Mouse (Mus musculus): Measurements from ENCODE around the gene Slc9a8. TPM values are rescaled to one million over a fixed set of nuclear protein-coding genes. Genes with fewer than 3 reads are reported as not detected.
A peak's percentile ranks its signal among the peaks of the same experiment; 100 is the strongest.

Slc9a8 gene
- polyA plus RNA-seq, 1 experiment = 26.4 TPM

- peaks cover 22% of the 10 kb centered on the region for H3K36me3 ChIP-seq (ENCODE audit: control insufficient read depth, insufficient read depth)
- no peak overlapping the region for H3K4me2 ChIP-seq (ENCODE audit: low read depth)
- no peak overlapping the region for H3ac ChIP-seq (ENCODE audit: control insufficient read depth, insufficient read length)
- no peaks in the 10 kb centered on the region for H3K27me3 ChIP-seq (ENCODE audit: control insufficient read depth, insufficient read depth, insufficient read length)
- no peak for TF ChIP-seq CEBPB (IDR thresholded peaks at IDR 0.05; ENCODE audit: insufficient read depth, poor library complexity, severe bottlenecking)
- no peak for TF ChIP-seq TCF3 (IDR thresholded peaks at IDR 0.05; ENCODE audit: insufficient read length, low read depth)
- no peak for TF ChIP-seq POLR2AphosphoS2 (IDR thresholded peaks at IDR 0.05; ENCODE audit: insufficient read length, low read depth)
- no peak for TF ChIP-seq REST (IDR thresholded peaks at IDR 0.05; ENCODE audit: insufficient read depth, insufficient read length)
- no peak for TF ChIP-seq TCF12 (IDR thresholded peaks at IDR 0.05; ENCODE audit: insufficient read depth, poor library complexity, severe bottlenecking)
- no peak for TF ChIP-seq E2F4 (IDR thresholded peaks at IDR 0.05; ENCODE audit: insufficient read depth)
- no peak for TF ChIP-seq SRF (IDR thresholded peaks at IDR 0.05; ENCODE audit: control insufficient read depth, insufficient read length, low read depth)
- TF ChIP-seq USF1 (IDR thresholded peaks at IDR 0.05; ENCODE audit: low read depth) = no peak
- TF ChIP-seq MAX (IDR thresholded peaks at IDR 0.05; ENCODE audit: low read depth) = no peak
- no peak for TF ChIP-seq MYOD1 (IDR thresholded peaks at IDR 0.05; ENCODE audit: control insufficient read depth in 1 of 3, insufficient read length in 2 of 3, low read depth in 2 of 3)
- no peak for TF ChIP-seq MYOG (IDR thresholded peaks at IDR 0.05; ENCODE audit: control insufficient read depth in 1 of 3, insufficient read depth in 1 of 3, insufficient read length in 2 of 3, low read depth in 2 of 3)
- TF ChIP-seq POLR2A (IDR thresholded peaks at IDR 0.05; ENCODE audit: insufficient read length, low read depth) = no peak
- peaks cover 85% of the 10 kb centered on the region for H3K79me2 ChIP-seq (ENCODE audit: control insufficient read depth, insufficient read depth)
- H3K4me3 ChIP-seq = no peak overlapping the region
Observed at GRCm38 (mm10) chr2:167486573-167486972, 65.1 kb downstream of the Slc9a8 start.

- Histone ChIP-seq H3K79me2 (ENCODE audit: control insufficient read depth, insufficient read depth) (peaks cover 85% of the 10 kb centered on the region), H3K4me3 (no peak overlapping the region), H3ac (ENCODE audit: control insufficient read depth, insufficient read length) (no peak overlapping the region), H3K36me3 (ENCODE audit: control insufficient read depth, insufficient read depth) (peaks cover 18% of the 10 kb centered on the region), H3K4me2 (ENCODE audit: low read depth) (no peak overlapping the region), H3K27me3 (ENCODE audit: control insufficient read depth, insufficient read depth, insufficient read length) (no peaks in the 10 kb centered on the region)
- TF ChIP-seq SRF (IDR thresholded peaks at IDR 0.05; ENCODE audit: control insufficient read depth, insufficient read length, low read depth) (no peak), POLR2A (IDR thresholded peaks at IDR 0.05; ENCODE audit: insufficient read length, low read depth) (no peak), MYOG (IDR thresholded peaks at IDR 0.05; ENCODE audit: control insufficient read depth in 1 of 3, insufficient read depth in 1 of 3, insufficient read length in 2 of 3, low read depth in 2 of 3) (no peak), MYOD1 (IDR thresholded peaks at IDR 0.05; ENCODE audit: control insufficient read depth in 1 of 3, insufficient read length in 2 of 3, low read depth in 2 of 3) (no peak), POLR2AphosphoS2 (IDR thresholded peaks at IDR 0.05; ENCODE audit: insufficient read length, low read depth) (no peak), CEBPB (IDR thresholded peaks at IDR 0.05; ENCODE audit: insufficient read depth, poor library complexity, severe bottlenecking) (no peak), REST (IDR thresholded peaks at IDR 0.05; ENCODE audit: insufficient read depth, insufficient read length) (no peak), TCF3 (IDR thresholded peaks at IDR 0.05; ENCODE audit: insufficient read length, low read depth) (no peak), E2F4 (IDR thresholded peaks at IDR 0.05; ENCODE audit: insufficient read depth) (no peak), USF1 (IDR thresholded peaks at IDR 0.05; ENCODE audit: low read depth) (no peak), MAX (IDR thresholded peaks at IDR 0.05; ENCODE audit: low read depth) (no peak), TCF12 (IDR thresholded peaks at IDR 0.05; ENCODE audit: insufficient read depth, poor library complexity, severe bottlenecking) (no peak)
Observed at GRCm38 (mm10) chr2:167487551-167487950, 66.0 kb downstream of the Slc9a8 start.

- Histone ChIP-seq H3ac (ENCODE audit: control insufficient read depth, insufficient read length) (no peak overlapping the region), H3K36me3 (ENCODE audit: control insufficient read depth, insufficient read depth) (peaks cover 15% of the 10 kb centered on the region), H3K27me3 (ENCODE audit: control insufficient read depth, insufficient read depth, insufficient read length) (no peaks in the 10 kb centered on the region)
Observed at GRCm38 (mm10) chr2:167487994-167488393, 66.5 kb downstream of the Slc9a8 start.

GRCm38 (mm10) chr2:167490813-167491525, 69.5 kb downstream of the Slc9a8 start:
- Histone ChIP-seq H3K36me3 (ENCODE audit: control insufficient read depth, insufficient read depth) (peaks cover 8% of the 10 kb centered on the region), H3ac (ENCODE audit: control insufficient read depth, insufficient read length) (peak overlapping the region; percentile 90), H3K4me2 (ENCODE audit: low read depth) (peak overlapping the region; percentile 95), H3K79me2 (ENCODE audit: control insufficient read depth, insufficient read depth) (peaks cover 65% of the 10 kb centered on the region), H3K4me3 (peak overlapping the region; percentile 95), H3K27me3 (ENCODE audit: control insufficient read depth, insufficient read depth, insufficient read length) (no peaks in the 10 kb centered on the region)
- TF ChIP-seq TCF3 (IDR thresholded peaks at IDR 0.05; ENCODE audit: insufficient read length, low read depth) = no peak
- peak; percentile 47 for TF ChIP-seq MAX (IDR thresholded peaks at IDR 0.05; ENCODE audit: low read depth)
- no peak for TF ChIP-seq REST (IDR thresholded peaks at IDR 0.05; ENCODE audit: insufficient read depth, insufficient read length)
- peak; percentile 86 for TF ChIP-seq CEBPB (IDR thresholded peaks at IDR 0.05; ENCODE audit: insufficient read depth, poor library complexity, severe bottlenecking)
- TF ChIP-seq POLR2A (IDR thresholded peaks at IDR 0.05; ENCODE audit: insufficient read length, low read depth) = peak; percentile 27

More at GRCm38 (mm10) chr2:167487994-167488393, 66.5 kb downstream of the Slc9a8 start:
- TF ChIP-seq SRF (IDR thresholded peaks at IDR 0.05; ENCODE audit: control insufficient read depth, insufficient read length, low read depth) (no peak), MYOG (IDR thresholded peaks at IDR 0.05; ENCODE audit: control insufficient read depth in 1 of 3, insufficient read depth in 1 of 3, insufficient read length in 2 of 3, low read depth in 2 of 3) (no peak), REST (IDR thresholded peaks at IDR 0.05; ENCODE audit: insufficient read depth, insufficient read length) (no peak), CEBPB (IDR thresholded peaks at IDR 0.05; ENCODE audit: insufficient read depth, poor library complexity, severe bottlenecking) (no peak), MYOD1 (IDR thresholded peaks at IDR 0.05; ENCODE audit: control insufficient read depth in 1 of 3, insufficient read length in 2 of 3, low read depth in 2 of 3) (no peak), USF1 (IDR thresholded peaks at IDR 0.05; ENCODE audit: low read depth) (no peak), POLR2A (IDR thresholded peaks at IDR 0.05; ENCODE audit: insufficient read length, low read depth) (no peak)
- Histone ChIP-seq H3K79me2 (ENCODE audit: control insufficient read depth, insufficient read depth) (peaks cover 82% of the 10 kb centered on the region), H3K4me3 (no peak overlapping the region), H3K4me2 (ENCODE audit: low read depth) (no peak overlapping the region)

Data from myocyte (in vitro differentiated cells).